Mouse (Mus musculus): ENCODE data around the gene Umodl1.

The Umodl1 gene

GRCm38 (mm10) chr17:30954340-30954739 is at the start of gene Umodl1:
Gene Umodl1 (plus strand): TSS chr17:30954640.
- DNase-seq: no peak

GRCm38 (mm10) chr17:30907577-30907976 is 46.9 kb upstream of the Umodl1 start:
- DNase-seq: no peak

DNA sequence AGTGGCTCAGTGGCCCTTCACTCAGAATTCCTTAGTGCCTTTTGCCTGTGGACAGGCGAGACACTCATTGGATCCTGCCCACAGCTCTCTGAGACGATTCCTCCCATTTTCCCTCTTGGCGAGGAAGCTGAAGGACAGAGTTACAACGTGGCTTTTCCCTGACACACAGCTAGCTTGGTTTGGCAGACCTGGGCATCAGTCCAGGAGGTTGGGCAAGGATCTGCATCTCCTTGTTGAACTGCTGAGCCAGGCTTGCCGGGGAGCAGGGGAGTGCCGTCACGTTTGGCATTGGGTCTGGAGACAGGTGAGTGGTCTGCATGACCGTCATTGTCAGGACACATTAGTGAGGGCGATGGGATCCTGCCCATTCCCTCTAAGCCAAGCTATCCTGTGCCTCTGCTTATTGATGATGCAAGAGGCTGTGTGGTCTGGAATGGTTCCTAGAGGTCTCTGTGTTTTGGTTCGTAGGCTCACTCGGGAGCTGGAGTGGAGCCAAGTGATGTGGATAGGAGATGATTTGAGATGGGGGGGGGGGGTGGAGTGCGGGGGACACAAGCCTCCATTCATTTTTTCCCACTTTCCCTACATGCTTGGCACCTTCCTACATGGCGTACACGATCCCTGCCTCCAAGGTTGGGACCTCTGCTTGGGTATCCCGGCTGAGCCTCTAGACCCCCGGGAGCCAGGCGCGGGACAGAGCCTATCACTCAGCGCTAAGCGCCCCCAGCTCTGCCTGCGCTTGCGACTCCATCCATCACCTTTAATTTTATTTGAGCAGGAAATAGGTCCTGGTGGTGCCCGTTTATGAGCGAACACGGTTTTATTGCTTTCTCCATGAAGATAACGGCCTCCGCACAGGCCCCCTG is 43.3 kb upstream of the Umodl1 start:
- no peak for DNase-seq

DNA sequence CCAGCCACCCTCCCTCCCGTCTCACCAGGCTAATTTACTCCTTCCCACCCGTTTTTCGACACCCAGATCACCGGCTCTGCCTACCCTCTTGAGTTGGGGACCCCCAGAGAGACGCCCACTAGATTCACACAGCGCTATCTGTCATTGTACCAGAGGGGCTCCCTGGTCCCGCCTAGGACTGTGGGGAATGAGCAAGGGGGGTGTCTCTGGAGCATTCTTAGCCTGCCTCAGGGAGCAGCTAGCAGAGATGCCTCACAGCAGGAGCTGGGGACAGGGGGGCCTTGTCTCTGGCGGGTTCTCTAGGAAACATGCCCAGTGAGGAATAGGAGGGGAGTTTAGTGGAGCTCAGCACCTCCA is 42.7 kb upstream of the Umodl1 start:
- no peak for DNase-seq

DNA sequence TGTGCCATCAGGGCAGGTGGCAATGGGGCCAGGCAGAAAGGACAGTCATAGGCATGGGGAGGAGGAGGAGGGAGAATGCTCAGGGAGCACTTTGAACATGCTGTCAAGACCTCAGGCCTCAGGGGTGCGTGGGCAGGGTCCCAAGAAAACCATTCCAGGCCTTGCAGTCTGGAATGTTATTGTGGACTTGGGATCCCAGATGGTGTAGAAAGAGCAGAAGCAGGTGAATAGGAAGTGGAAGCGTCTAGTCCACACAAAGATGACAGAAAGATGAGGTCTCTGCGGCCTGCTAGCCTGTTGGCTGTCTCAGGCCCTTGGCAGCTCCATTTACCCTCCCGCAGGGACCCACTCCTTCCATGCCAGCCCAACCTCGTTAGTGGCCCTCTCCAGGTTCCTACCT is 41.9 kb upstream of the Umodl1 start:
- no peak for DNase-seq

GRCm38 (mm10) chr17:30914264-30914663 is 40.2 kb upstream of the Umodl1 start:
- no peak for DNase-seq

DNA sequence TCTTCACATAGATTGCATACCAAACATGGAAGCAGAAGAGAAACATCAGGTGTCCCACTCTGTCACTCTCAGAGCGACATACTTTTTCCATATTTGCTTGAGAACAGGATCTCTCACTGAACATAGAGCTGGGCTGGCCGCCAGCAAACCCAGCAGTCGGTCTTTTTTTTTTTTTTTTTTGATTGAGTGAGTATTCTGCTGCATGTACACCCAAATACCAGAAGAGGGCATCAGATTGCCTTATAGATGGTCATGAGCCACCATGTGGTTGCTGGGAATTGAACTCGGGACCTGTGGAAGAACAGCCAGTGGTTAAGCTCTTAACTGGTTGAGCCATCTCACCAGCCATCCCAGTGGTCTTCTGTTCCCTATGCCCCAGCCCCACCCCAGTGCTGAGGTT is 30.9 kb upstream of the Umodl1 start:
- no peak for DNase-seq

GRCm38 (mm10) chr17:30930827-30931226 is 23.6 kb upstream of the Umodl1 start:
- no peak for DNase-seq

GRCm38 (mm10) chr17:30932836-30933235 is 21.6 kb upstream of the Umodl1 start:
- DNase-seq: no peak

DNA sequence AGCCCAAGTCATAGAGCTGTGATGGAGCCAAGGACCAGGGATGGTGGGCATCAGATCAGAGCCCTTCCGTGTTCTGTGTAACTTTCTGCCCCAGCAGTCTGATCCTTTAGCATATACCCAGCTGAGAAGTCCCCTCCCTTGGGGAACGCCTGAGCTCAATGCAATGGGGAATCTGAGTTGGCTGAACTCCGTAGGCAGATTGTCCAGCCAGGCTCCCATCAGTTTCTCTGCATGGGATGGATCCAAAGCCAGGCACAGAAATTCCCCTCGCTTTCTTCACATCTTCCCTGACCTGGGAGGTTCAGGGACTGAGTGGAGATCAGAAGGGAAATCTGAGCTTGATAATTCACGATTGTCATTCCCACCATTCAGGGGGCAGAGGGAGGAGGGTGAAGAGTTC is 19.1 kb upstream of the Umodl1 start:
- DNase-seq: no peak

GRCm38 (mm10) chr17:30938554-30938953 is 15.9 kb upstream of the Umodl1 start:
- DNase-seq: no peak

DNA sequence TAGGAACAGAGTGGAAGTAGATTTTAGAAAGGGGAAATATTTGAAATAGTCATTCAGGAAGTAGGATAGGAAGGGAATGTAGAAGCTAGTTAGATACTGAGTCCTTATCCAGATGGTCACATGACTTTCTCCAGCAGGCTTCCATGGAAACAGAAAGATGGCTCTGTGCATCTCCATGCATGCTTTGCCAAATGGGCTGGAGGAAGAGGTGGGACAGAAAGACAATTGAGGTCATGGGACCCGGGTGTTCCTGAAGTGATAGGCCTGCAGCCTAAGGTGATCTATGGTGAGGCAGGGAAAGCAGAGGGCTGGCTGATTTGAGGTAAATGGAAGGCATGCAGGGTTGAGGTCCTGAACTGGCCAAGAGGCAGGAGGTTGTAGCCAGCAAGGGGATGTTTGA is 6.1 kb upstream of the Umodl1 start:
- DNase-seq: no peak

DNA sequence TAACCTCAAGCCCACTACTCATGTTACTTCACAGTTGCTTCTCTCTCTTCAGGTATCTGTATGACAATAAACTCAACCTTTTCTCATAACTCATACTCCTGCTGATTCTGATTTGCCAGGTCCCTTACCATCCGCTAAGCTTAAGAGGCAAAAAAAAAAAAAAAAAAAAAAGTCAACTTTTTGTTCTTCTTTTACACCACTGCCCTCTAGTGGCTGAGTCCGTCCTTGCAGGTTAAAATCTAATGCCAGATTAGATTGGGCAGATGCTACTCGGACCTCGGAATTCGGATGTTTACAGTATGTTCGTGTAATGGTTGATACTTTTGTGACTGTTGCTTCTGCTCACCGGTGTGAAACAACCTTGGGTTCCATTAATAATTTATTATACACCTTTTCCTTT is 3.7 kb upstream of the Umodl1 start:
- peak; percentile 23 for DNase-seq

GRCm38 (mm10) chr17:30951600-30951999 is 2.8 kb upstream of the Umodl1 start:
- no peak for DNase-seq

DNA sequence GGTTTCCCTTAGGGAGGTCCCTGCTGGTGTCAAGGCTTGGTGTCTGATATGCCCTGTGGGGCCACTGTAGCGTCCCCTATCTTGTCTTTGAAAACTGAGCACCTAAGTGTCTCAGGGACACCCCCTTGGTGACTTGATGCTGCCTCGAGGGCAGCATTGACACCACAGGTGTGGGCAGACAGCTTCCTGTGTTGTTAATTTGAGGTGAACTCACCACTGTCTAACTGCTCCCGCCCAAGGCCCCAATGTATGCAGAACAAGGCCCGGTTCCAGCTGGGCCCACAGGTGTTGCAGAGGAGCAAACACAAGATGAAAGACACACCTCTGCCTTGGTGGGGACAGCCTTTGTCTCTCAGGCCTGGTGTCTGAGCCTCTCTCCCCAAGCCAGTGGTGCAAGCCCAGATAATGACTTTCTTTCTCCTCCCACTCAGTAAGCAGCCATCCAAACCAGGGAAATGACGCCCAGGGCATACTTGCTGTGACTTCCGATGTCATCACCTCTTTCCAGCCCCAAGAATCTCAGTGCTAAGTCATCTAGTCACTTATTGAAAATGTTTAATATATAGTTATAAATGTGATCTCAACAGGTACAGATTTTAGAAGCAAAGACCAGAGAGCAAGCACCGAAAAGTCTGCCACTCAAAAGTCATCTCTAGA is 7.6 kb downstream of the Umodl1 start:
- no peak for DNase-seq

GRCm38 (mm10) chr17:30962880-30963279 is 8.4 kb downstream of the Umodl1 start:
- no peak for DNase-seq

GRCm38 (mm10) chr17:30969983-30970382 is 15.5 kb downstream of the Umodl1 start:
- DNase-seq: no peak

GRCm38 (mm10) chr17:30971877-30972276 is 17.4 kb downstream of the Umodl1 start:
- no peak for DNase-seq

DNA sequence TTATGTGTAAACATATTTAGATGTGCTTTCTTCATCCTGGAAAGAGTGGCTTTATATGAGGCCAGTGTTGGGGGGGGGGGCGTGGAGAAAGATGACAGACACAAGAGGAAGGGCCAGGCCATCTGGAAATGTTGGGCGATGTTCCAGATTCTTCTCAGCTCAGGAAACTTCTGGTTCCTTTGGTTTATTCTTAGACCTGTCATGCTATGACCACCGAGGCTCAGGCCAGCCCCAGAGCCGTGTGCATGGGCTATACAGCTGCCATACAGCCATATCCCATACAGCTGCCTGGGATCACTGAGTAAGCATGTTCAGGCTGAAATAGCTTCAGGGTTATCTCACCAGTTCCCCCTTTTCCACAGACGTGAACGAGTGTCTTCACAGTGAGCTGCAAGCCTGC is 18.9 kb downstream of the Umodl1 start:
- no peak for DNase-seq

GRCm38 (mm10) chr17:30977290-30977689 is 22.9 kb downstream of the Umodl1 start:
- DNase-seq: no peak

DNA sequence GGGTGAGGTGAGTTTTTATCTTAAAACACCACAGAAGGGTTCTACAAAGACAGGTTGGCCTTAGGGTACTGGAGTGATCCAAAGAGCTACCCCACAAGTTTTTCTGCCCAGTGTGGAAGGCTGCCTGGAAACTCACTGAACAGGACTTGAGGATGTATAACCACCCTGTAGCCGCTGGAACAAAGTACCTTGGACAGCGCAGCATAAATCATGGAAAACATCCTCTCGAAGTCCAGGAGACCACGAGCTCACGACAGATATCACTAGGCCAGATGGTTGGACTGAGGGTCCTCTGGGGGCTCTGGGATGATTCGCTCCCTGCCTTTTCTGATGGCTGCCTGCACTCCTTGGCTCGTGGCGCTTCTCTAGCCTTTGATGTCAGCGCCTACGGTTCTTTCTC is 24.1 kb downstream of the Umodl1 start:
- no peak for DNase-seq

DNA sequence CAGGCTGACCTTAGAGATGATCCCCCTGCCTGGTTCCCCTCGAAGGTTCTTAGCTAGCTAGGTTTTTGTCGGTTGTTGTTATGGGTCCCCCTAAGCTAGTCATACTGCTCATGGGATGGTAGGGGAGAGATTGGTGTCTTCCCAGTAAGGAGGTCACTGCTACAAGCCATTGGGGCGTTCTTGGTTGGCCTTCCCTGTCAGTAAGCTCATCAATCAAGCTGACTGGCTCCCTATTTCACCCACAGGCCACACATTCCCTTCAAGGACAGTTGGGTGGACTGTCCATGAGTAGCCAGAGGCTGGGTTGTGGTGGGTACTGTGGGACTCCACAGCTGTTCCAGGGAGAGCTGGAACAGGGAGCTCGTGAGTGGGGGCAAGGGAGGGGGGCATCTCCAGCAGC is 29.1 kb downstream of the Umodl1 start:
- DNase-seq: no peak

DNA sequence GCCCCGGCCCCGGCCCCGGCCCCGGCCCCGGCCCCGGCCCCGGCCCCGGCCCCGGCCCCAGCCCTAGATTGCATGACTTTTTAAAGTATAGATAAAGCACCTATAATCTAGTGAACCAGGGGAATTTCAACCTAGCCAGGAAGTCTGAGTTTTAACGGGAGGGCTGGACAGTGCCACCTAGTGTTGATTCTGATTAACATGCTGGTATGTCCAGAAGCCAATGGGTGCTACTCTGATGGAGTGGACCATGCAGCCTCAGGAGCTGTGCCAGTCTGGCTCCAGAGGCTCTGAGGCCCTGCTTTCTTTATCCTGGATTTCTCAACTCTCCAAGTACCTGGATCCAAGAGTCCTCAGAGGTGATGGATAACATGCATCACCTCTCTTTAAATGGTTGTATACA is 35.8 kb downstream of the Umodl1 start:
- DNase-seq: no peak

DNA sequence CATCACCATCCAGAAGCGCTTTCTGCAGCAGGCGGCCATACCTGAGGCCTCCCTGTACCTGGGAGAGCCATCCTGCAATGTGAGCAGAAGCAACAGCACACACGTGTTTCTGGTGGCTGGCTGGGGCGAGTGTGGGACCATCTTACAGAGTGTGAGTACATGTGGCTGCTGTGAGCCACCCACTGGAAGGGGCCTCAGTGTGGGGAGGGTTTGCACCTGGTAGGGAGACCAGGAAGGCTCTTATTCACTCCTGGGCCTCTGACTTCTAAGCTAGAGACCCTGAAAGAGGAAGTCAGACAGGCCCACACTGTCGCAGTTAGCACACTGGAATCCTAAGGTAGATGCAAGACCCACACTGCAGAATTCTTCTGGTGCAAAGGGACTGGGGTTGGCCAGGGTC is 41.9 kb downstream of the Umodl1 start:
- no peak for DNase-seq

DNA sequence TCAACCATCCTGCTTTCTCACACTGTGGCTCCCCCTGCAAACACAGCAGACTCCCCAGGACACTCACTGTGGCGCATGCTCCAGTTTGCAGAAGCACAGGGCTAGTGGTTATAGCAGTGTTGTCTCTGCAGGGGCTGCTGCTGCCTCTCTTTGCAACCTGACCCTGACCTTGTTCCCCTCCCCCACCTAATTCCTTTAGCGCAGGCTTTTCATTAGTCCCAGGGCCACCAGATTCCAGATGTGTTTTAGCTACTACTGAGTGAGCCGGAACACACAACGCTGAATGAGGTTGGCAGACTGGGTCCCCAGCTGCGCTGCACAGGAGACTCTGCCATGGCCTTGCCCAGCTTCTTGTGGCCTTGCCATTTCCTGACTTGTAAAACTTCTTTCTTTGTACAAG is 46.5 kb downstream of the Umodl1 start:
- DNase-seq: no peak

Data from kidney, adult 11 months (tissue).